Mouse (Mus musculus): ENCODE data around the gene Cx3cr1. TPM values are rescaled to one million over a fixed set of nuclear protein-coding genes. Genes with fewer than 3 reads are reported as not detected.
A peak's percentile ranks its signal among the peaks of the same experiment; 100 is the strongest.

The Cx3cr1 gene
- total RNA-seq, 2 experiments from 2014 or later, result 28.3 to 31.6 TPM

DNA sequence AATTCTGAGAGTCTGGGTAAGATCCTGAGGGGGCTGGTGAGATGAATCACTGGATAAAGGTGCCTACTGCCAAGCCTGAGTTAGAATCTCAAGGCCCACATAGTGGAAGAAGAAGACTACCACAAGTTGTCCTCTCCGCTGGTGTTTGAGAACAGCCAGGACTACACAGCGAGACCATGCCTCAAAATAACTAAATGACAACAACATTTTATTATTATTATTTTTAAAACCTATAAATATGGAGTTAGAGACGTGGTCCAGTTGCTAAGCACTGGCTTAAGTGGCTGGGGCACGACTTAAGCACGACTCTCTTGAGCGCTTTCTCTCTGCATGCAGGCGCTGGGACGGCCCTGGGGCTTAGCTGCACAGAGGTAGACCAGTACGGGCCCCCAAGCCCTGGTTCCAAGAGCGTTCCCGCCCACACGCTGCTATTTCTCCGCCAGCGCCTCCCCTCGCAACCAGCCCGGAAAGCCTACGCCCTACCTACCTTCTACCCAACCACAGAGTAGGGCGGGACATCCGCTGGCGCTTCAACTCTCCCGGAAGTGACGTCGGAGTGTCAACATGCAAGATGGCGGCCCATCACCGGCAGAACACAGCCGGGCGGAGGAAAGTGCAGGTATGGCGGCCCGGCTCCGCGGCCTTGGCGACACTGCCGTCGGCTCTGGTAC is 175.2 kb downstream of the Cx3cr1 start, which contains the start of gene Wdr48:
Wdr48 (plus strand) TSS at position 540 of the 671 bp plus-strand sequence.
- peak; percentile 95 to 96 for DNase-seq (ENCODE audit: low spot score in 2 of 2)

DNA sequence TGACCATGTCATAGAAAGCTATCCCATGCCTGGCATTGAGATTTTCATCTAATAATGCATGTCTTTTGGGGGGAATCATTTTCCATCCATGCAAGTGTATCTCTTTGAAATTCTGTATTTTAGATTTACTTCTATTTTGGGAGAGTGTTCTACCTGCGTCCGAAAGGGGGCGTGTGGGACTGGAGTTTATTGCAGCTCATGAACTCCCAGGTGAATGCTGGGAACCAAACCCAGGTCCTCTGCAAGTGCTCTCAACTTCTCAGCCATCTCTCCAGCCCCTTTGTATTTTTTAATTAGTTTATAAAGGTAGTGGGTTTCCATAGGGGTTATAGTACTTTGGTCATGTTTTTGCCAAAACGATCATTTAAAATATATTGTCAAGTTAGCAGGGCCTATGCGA is 175.8 kb downstream of the Cx3cr1 start:
- no peak for DNase-seq (ENCODE audit: low spot score in 2 of 2)

DNA sequence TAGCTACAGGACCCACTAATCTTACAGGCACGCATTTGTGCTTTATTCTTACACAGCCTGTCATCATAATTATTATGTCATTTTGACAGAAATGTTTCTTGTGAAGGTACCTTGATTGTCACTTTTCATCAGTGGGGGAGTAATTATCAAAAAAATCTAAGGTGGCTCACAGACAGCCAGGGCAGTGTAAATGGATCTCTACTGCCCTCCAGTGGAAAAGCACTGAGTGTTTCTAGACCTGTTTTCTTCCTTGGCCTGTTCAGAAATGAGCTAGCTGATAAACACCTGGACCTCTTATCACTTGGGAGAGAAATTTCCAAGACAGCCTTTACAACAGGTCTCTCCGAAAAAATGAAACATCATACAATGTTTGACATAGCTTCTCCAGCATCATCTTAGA is 179.0 kb downstream of the Cx3cr1 start:
- peak; percentile 49 to 51 for DNase-seq (ENCODE audit: low spot score in 2 of 2)

DNA sequence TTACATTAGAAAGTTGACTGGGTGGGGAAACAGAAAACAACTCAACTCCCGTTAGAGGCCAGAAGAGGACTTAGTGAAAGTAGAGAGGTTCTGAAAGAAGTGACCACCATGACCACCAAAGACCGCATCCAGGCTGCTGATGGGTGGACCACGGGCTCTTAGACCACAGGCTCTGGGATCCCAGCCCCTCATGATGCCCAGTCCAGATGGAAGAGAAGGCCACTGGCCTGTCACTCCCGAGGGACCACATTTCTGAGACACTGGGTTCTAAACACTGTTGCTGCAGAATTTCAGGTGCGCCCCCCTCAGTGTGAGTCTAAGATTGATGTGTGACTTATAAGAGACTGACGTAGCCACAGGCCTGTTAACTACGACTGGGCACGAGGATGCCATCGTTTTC is 180.2 kb downstream of the Cx3cr1 start:
- DNase-seq (ENCODE audit: low spot score in 2 of 2), result no peak

DNA sequence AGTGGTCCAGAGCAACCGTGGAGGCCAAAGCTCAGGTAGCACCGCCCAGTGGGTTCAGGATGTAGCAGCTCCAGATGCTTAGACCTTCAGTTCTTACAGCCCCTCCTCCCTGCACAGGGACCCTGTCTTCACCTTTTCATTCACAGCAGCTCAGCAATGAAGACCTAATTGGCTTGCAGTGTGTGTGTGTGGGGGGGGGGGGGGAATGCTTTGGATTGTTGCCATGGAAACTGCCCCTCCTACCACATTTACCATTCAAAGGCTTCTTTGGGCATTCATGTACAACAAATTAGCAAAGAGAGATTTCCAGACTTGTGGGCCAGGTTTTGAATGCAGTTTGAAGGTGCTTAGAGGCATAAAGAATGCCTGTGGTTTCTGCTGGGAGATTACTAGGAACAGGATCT is 180.8 kb downstream of the Cx3cr1 start:
- no peak for DNase-seq (ENCODE audit: low spot score in 2 of 2)

DNA sequence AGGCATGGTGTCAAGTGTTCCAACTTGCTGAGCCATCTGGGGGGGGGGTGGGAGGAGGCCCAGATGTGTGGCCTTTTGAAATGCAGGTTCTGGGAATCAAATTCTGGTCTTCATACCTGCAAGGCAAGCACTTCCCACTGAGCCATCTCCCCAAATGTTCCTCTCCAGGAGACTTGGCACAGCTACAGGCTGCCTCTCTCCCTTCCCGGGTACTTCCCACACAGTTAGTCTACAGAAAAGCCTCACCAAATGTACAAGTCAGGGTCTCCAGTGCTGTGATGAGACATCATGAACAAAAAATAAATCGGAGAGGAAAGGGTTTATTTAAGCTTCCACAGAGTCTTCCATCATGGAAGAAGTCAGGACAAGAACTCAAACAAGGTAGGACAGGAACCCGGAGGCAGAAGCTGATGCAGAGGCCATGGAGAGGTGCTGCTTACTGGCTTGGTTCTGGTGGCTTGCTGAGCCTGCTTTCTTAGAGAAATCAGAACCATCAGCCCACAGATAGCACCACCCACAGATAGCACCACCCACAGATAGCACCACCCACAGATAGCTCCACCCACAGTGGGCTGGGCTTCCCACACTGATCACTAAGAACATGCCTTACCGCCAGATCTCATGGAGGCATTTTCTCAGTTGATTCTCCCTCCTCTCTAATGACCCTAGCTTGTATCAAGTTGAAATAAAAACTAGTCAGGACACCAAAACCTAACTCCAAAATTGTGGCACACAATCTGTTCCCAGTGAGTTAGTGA is 182.4 kb downstream of the Cx3cr1 start:
- no peak for DNase-seq (ENCODE audit: low spot score in 2 of 2)

DNA sequence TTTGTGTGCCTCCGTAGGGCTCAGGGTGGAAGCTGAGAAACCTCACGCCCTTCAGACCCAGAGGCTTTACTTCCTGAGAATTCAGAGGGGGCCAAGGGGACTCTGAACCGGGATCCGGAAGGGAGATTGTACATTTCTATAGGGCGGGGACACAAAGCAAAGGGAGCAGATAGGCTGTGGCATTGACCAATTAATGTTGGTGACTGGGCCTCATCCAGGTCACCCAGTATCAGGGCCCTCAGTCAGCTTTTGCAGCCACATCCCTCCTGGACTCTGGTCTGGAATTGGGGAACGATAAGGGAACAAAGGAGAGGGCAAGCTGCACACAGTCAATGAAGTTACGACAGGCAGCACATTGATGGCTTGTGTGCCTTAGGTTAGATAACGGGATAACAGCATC is 215.5 kb downstream of the Cx3cr1 start:
- no peak for DNase-seq (ENCODE audit: low spot score in 2 of 2)

DNA sequence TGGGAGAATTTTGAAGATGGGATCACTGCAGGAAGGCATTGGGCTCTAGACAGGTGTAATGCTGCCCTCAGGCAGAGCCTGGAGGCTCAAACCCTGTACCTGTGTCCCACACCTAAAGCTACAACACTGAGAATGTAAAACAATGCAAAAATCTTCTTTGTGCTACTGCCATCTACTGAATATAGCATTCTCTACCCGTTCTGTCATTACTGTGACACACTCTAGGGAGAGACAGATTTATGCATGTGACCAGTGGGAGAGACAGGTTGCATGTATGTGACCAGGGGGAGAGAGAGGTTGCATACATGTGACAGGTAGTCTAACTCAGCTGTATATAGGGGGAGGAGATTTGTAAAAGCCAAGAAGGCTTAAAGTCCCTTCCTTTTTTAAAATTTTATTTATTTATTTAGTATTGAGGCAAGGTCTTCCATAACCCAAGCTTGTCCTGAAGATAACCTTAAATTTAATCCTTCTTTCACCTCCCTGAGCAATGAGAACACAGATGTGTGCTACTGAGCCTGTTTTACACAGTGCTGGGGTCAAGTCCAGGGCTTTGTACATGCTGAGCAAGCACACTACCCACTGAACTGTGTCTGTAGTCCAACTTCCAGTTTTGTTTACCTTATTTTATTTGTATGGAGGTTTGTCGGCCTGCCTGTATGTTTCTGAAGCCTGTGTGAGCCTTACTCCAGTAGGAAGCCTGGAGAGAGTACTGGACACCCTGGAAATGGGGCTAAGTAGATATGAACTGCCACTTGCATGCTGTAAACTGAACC is 216.4 kb downstream of the Cx3cr1 start:
- DNase-seq (ENCODE audit: low spot score in 2 of 2), result no peak

DNA sequence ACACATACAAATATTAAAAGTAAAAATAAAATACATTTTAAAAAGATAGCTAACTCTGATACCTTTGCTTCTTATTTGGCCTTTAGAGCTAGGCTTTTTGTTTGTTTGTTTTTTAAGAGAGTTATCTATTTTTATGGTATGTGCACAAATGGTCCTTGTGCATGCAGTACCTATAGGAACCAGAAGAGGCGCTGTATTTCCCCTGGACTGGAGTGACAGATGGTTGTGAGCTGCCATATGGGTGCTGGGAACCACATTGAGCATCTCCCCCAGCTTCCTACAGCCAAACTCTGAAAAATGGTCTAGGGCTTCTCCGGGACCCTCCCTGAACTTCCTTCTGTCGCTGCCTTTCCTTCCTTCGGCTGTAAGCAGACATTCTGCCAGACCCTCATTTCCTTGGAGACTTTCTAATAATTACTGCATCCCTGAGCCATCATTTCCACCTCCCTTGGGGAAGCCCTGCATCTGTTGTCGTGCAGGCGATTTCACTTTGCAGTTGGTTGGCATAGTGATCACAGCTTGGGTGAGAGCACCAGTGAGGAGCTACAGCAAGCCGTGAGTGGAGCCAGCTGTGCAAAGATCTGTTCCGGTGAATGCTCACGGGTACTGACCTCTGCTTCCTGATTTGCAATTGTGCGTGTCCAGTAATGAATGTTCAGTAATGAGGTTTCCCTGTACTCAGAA is 217.2 kb downstream of the Cx3cr1 start:
- DNase-seq (ENCODE audit: low spot score in 2 of 2), result peak; percentile 40 to 45

Other genes with a start within 250 kb of the Cx3cr1 start
- under 1 TPM; 0.18 to 0.25 TPM for gene Scn11a, start 244.4 kb downstream of the Cx3cr1 start, total RNA-seq (2021)
- gene Wdr48, start 175.0 kb downstream of the Cx3cr1 start, total RNA-seq (2021), result 10 to 100 TPM; 61.7 to 66.8 TPM
- gene Gorasp1, start 132.3 kb downstream of the Cx3cr1 start, total RNA-seq (2021), result 10 to 100 TPM; 28.9 to 31.2 TPM
- 1 to 10 TPM; 1.3 to 2.9 TPM for gene Ttc21a, start 132.3 kb downstream of the Cx3cr1 start, total RNA-seq (2021)
- 10 to 100 TPM in 1 of 2 experiments, 1 to 10 TPM in 1; 9.9 to 10.4 TPM for gene Csrnp1, start 85.2 kb downstream of the Cx3cr1 start, total RNA-seq (2021)
- gene Xirp1, start 46.3 kb downstream of the Cx3cr1 start, total RNA-seq (2021), result under 1 TPM; 0.07 to 0.09 TPM
- not detected for gene Ccr8, start 22.2 kb upstream of the Cx3cr1 start, total RNA-seq (2021)
- 10 to 100 TPM; 23.6 to 26.7 TPM for gene Slc25a38, start 40.5 kb upstream of the Cx3cr1 start, total RNA-seq (2021)
- 100 to 1,000 TPM; 728 to 842 TPM for gene Rpsa, start 57.8 kb upstream of the Cx3cr1 start, total RNA-seq (2021)
- 10 to 100 TPM; 16.2 to 17.0 TPM for gene Mobp, start 79.8 kb upstream of the Cx3cr1 start, total RNA-seq (2021)
- 10 to 100 TPM; 42.8 to 45.5 TPM for gene Myrip, start 231.6 kb upstream of the Cx3cr1 start, total RNA-seq (2021)

All from layer of hippocampus, postnatal 10 days (tissue).